Mouse (Mus musculus) cerebellum, adult 2 months (tissue): Measurements from ENCODE around the gene Cyp2ab1.

ENCODE experiments used
- CTCF ChIP-seq: fragments of 200-500 bp; IDR thresholded peaks from 2 replicates; pipeline ENCODE4 v1.5.1; 2011; ENCODE audit warnings: low read depth, mild to moderate bottlenecking, control low read depth, low read length, moderate library complexity, borderline replicate concordance; ENCODE audit not compliant: insufficient read depth
- POLR2A ChIP-seq: fragments of 200-500 bp; IDR thresholded peaks from 2 replicates; pipeline ENCODE4 v1.6.1; 2011; ENCODE audit warnings: low read length, control low read depth, borderline replicate concordance; ENCODE audit not compliant: insufficient read depth

- no peak for TF ChIP-seq POLR2A
- no peak for TF ChIP-seq CTCF
These were observed 45.8 kb downstream of the Cyp2ab1 start for GRCm38 (mm10) chr16:20279395-20279794.
